Mouse (Mus musculus): ENCODE measurements at regions not wholly inside any gene's neighbourhood (a gene's known extent, or its start where the extent isn't known, plus 50 kb on each side); places are given as distances from the start of the nearest gene placed in this dataset. TPM values are rescaled to one million over a fixed set of nuclear protein-coding genes. Genes with fewer than 3 reads are reported as not detected.

DNA sequence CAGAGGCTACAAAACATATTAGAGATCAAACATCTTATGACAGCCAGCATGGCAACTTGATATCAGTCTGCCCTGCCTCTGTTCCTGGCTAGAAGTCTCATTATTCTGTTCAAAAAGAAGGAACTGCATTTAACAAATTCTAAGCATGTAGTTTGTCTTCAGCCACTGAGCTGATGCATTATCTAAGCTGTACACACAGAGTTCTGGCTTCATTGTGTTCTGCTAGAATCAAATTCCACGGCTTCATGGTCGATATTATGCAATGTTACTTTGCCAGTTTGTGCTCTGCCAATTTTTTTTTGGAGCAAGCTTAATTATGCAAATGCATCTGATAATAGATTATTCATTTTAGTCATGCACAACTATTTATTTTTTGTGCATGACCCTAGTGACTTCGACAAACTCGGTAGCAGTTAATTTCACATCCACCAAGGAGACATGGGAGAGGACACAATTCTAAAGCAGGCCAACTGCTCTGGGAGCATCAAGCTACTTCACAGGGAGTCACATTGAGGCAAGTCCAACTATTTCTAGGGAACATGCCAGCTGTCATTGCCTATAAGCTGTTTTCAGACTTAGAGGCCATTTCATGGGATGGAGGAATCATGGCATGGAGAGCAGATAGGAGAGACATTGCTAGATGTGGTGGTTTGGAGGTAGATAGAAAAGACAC is 360.8 kb downstream of the Kif20b start:
- 86% methylated on average over 4 of the region's 4 CpGs for WGBS
- Histone ChIP-seq H3K27me3 (ENCODE audit: control insufficient read depth, insufficient read depth, low read length) (no peaks in the 10 kb centered on the region), H3K9me3 (replicated peaks; ENCODE audit: control insufficient read depth, low read length) (no peaks in the 10 kb centered on the region), H3K27ac (replicated peaks; ENCODE audit: low read depth, low read length) (no peak overlapping the region), H3K9ac (replicated peaks; ENCODE audit: low read length) (no peak overlapping the region), H3K4me2 (ENCODE audit: low read depth, low read length) (no peak overlapping the region), H3K4me3 (ENCODE audit: low read depth, low read length) (no peak overlapping the region), H3K36me3 (replicated peaks; ENCODE audit: control insufficient read depth, insufficient read depth, low read depth, low read length) (no peaks in the 10 kb centered on the region), H3K4me1 (ENCODE audit: control insufficient read depth, insufficient read depth, low read length) (no peaks in the 10 kb centered on the region)
- DNase-seq (ENCODE audit: low spot score) (no peak), ATAC-seq (replicated peaks; ENCODE audit: insufficient number of reproducible peaks, low FRiP score, low TSS enrichment, low read depth) (no peak)

DNA sequence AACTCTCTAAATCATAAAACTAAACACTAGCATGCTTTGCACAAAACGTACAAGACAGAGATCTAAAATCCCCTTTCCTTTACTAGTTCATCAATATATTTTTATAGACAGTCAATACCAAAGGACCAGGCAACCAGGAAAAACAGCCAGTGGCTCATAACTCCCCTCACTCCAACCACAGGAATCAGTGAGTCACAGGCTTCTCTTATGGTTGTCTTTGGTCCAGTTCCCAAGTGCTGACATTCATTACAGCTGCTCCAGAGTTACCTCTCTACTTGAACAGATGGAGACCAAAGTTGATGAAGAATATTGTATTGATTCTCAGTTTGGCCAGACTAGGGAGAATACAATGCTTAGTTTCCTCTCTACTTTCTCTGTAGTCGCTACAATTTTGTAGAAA is 376.7 kb downstream of the Kif20b start:
- no peak overlapping the region for H3K4me3 ChIP-seq (ENCODE audit: low read depth, low read length)
- ATAC-seq (replicated peaks; ENCODE audit: insufficient number of reproducible peaks, low FRiP score, low TSS enrichment, low read depth) (no peak), DNase-seq (ENCODE audit: low spot score) (no peak)
- no peaks in the 10 kb centered on the region for H3K27me3 ChIP-seq (ENCODE audit: control insufficient read depth, insufficient read depth, low read length)
- H3K36me3 ChIP-seq (replicated peaks; ENCODE audit: control insufficient read depth, insufficient read depth, low read depth, low read length), result no peaks in the 10 kb centered on the region
- H3K4me2 ChIP-seq (ENCODE audit: low read depth, low read length), result no peak overlapping the region
- no peak overlapping the region for H3K9ac ChIP-seq (replicated peaks; ENCODE audit: low read length)
- WGBS, result 80% methylated on average over 2 of the region's 2 CpGs
- H3K4me1 ChIP-seq (ENCODE audit: control insufficient read depth, insufficient read depth, low read length), result no peaks in the 10 kb centered on the region
- H3K27ac ChIP-seq (replicated peaks; ENCODE audit: low read depth, low read length), result no peak overlapping the region
- no peaks in the 10 kb centered on the region for H3K9me3 ChIP-seq (replicated peaks; ENCODE audit: control insufficient read depth, low read length)

GRCm38 (mm10) chr19:35302723-35303270 is 380.6 kb downstream of the Kif20b start:
- no peaks in the 10 kb centered on the region for H3K9me3 ChIP-seq (replicated peaks; ENCODE audit: control insufficient read depth, low read length)
- ATAC-seq (replicated peaks; ENCODE audit: insufficient number of reproducible peaks, low FRiP score, low TSS enrichment, low read depth) (no peak), DNase-seq (ENCODE audit: low spot score) (no peak)
- H3K4me1 ChIP-seq (ENCODE audit: control insufficient read depth, insufficient read depth, low read length), result no peaks in the 10 kb centered on the region
- H3K36me3 ChIP-seq (replicated peaks; ENCODE audit: control insufficient read depth, insufficient read depth, low read depth, low read length), result no peaks in the 10 kb centered on the region
- H3K4me2 ChIP-seq (ENCODE audit: low read depth, low read length), result no peak overlapping the region
- no peak overlapping the region for H3K4me3 ChIP-seq (ENCODE audit: low read depth, low read length)
- 85% methylated on average over 3 of the region's 3 CpGs for WGBS
- H3K27ac ChIP-seq (replicated peaks; ENCODE audit: low read depth, low read length), result no peak overlapping the region
- no peak overlapping the region for H3K9ac ChIP-seq (replicated peaks; ENCODE audit: low read length)
- H3K27me3 ChIP-seq (ENCODE audit: control insufficient read depth, insufficient read depth, low read length), result no peaks in the 10 kb centered on the region

Small RNAs in the stretch of these regions (microRNA-seq; reads per million reads assigned to microRNA genes)
- not detected for gene Gm23075 (ENCODE audit: borderline number of aligned reads)
